Mouse (Mus musculus) retina, postnatal 7 days (tissue): ENCODE data around the gene Dab1.

Source experiments
- DNase-seq: peaks from one replicate; pipeline ENCODE4 v3.0.0-alpha.2; 2012; ENCODE audit warnings: low read depth, low spot score

The Dab1 gene

DNA sequence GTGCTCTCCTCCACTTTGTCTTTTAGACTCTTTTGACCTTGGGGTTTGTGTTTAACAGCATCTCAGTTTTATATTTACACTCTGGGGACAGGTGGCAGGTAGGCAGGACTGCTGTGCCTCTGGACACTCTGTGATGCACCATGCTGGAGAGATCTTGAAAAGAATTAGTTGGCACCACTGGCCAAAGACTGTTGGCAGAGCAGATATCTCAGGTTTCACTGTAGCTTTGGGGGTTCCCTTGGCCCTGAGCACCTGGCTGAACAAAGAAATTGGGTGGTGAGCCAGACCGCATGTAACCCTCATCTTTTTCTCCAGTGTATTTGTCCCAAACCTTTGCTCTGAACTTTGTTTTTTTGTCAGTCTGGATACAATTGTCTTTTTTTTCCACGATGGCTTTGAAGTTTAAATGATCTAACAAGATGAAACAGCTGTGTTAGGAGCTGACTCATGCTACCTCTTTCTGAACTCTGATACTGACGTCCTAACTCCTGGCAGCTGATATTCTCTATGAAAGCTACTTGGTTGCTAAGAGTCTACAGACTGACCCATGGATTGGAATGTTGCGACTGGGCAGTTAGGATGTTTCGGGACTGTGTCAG is 960.9 kb downstream of the Dab1 start:
- no peak for DNase-seq

DNA sequence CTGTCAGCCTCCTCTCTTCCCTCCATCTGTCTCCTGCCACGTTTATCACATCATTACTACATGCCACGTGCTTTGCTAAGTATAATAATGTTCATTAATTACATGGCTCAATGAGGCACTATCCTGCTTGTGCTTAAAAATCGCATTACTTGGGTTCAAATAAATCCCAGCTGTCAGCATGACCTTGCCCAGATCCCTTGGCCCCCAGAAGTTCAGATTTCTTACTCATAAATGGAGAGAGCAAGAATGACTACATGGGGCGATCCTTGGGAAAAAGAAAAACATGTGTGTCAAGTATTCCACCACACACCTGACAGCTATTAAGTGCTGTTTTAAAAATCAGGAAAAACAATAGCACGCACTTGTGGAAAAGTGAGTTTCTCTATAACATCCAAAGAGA is 963.6 kb downstream of the Dab1 start:
- no peak for DNase-seq

DNA sequence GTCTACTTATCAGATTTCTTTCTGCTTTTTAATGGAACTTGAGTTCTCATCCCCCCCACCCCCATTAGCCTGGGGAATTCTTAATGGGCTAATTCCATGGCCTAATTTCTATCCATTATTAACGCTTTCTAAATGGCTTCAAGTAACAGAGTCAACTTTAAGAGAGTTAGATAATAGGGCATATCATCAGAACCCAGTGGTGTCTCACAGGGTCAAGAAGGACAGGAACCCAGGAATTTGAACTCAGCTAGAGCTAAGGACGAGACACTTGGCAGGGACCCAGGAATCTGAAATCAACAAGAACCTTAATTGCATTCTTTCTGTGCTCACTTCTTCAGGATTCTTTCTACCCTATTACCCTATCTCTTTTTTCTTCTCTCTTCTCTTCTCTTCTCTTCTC is 968.7 kb downstream of the Dab1 start:
- DNase-seq, result no peak

DNA sequence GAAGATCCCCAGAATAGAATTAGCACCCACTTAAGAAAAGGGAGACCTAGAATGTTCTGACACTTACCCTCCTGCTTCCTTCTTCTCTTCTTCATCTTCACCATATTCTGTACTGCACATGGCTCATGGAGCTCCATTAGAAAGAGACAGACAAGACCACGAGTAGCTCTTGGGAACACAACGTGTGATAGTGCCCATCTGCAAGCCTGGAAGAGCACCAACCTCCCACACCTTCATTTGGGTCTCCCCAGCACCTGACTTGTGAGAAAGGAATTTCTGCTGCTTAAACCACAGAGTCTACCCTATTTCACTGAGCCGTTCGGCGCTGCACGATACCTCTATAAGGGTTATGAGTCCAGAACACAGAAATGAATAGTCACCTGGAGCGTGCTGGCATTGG is 977.8 kb downstream of the Dab1 start:
- no peak for DNase-seq

DNA sequence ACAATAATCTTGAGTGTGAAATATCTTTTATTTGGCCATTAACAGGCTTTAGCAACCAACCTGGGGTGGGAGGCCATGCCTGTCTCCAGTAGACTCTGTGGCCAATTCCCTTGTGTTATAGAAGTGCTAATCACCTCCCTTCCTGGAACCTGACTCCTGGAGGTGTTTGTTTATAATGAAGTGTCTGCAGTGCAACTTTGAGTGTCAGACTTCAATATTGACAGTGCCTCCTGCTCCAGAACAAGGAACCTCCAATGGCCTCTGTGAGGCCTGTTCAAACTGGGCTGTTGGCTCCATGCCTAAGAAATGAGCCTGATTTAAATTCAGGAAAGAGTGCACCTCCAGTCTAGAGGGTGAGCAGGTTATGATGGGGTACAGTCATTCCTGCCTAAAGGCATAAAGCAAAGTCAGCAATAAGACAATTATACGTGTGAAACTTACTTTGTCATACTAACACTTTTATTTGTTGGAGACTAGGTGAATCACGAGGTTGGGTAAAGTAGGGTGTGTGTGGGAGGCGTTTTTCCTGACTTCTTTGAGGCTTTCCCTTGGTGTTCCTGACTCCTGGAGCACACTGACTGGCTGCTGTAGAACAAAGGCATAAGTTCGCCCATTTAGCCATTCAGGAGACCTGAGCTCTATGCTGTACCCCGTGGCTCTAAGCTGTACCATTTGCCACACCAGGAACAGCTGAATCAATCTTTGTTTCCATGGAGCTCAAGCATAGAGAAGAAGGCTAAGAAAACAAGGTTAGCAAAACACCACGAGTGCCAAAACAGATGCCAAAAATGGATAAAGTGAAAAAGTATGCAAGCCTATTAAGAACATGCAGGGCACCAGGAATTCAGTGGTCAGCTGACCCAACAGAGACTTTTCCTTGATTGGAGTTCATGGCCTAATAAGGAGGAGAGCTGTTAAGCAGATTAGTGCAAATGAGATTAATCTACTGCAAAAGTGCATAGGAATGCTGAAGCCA is 978.6 kb downstream of the Dab1 start:
- DNase-seq, result peak; percentile 43

DNA sequence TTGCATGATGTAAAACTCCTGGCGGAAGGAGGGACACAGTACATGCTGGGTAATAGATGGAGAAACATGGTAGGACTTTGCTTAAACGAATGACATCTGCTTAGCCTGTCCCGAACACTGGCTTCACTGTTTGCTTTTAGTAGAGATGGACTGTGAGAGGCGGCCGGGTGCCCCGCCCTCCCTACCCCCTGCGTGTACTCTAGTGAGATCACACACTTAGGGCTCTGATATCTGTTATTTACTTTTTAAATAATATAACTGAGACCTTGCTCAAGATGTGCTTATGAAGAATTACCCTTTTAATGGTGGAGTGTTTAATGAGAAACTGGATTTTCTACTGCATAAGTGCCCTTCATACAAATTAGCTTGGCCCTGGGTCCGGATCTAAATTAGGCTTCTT is 983.6 kb downstream of the Dab1 start:
- DNase-seq, result no peak

DNA sequence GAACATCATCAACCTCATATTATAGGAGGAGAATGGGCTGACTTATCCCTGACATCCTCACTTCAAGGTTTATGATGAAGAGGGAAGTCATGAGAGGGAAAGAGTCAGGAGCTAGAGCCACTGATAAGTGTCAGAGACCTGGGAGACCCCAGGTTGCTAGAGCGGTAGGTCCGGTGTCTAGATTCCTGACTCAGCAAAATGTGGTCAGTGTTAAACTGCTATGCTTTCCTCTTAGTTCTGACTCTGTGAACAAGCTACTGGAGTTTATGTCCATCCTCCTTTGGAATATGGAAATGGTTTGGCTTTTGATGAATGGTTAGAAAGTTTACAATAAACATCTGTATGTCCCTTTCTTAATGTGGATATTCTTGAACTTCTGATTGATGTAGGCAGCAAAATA is 985.1 kb downstream of the Dab1 start:
- DNase-seq, result no peak

DNA sequence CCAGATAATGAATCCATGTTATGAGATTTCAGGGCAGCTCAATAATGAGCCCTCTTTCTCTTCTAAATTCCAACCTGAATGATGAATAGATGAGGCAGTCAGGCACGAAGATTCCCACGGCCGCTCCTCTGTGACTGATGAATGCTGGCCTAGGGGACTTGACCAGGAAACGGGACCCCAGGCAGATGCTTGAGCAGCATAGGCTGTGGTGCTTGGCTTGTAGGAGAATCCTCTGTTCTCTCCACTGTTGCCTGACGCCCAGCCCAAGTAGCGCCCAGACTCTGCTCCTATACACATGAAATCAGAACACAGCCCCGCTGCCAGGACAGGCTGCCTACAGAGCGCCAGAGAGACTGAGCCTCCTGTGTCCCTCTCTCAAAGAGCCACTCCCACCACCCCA is 987.7 kb downstream of the Dab1 start:
- no peak for DNase-seq

DNA sequence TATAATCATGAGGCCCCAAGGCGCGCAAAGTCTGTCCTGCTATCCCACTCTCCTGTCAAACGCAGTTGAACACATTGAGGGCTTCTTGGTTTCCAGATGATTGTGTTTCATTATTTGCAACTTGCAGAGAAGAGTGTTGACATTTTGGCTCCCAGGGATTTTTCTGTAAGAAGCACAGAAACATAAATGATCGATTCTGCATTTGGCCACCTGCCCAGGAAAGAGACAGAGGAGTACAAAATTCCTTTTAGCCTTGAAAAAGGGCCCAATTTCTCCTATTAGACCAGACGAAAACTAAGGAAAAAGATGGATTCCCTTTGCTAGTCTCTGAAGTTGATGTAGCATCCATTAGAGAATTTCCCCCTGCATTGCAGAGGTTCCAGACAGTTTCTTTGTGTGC is 988.5 kb downstream of the Dab1 start:
- no peak for DNase-seq

DNA sequence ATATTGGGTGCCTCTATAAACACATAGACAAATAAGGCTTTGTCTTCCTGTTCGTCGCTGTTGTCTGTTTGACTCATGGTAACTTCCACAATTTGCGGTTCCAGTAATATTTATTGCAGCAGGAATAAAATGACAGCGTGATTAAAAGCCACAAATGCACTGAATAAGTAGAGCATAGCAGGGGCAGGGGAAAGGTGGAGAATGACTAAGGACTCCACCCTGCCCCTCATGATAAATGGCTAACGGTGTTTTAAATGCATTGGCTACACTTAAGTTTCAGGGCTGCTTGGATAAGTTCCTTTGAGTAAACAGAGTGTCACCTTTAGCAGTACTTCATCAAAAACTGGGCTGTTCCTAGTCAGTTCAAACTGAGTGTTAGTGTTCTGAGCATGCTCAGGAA is 1000.3 kb downstream of the Dab1 start:
- DNase-seq, result no peak

DNA sequence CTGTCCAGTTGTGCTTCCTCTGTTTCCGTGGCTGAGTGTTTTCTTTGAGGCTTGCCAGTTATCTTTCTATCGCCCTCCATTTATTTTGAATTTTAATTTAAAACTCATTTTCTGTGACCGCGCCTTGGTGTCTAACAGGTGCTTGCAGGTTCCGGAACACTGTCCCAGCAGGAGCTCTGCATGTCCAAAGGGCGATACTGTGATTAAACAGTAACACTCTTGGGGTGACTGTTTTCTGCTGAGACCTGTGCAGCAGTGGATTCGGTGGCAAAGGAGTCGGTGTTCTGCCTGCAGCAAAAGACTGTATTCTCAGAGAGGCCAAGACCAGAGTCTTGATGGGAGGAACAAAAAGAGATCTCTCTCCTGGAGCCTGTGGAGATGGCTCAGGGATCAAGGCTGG is 1006.2 kb downstream of the Dab1 start:
- DNase-seq, result no peak

DNA sequence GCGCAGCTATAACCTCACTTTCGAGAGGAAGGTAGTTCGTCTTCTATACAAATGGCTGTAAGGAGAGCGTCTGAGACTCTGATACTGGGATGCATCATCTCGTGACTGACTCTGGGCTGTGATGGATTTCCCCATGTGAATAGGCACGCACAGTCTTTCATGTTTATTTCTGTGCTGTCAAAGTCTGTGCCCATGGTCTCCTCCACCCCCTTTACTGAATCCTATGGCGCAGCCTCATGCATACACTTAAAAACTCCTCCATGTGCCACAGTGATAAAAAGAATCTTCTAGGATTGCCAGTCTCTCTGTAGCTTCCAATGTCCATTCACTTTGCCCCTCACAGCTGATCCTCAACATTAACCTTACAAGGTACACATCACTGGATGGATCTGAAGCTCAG is 1009.5 kb downstream of the Dab1 start:
- no peak for DNase-seq

DNA sequence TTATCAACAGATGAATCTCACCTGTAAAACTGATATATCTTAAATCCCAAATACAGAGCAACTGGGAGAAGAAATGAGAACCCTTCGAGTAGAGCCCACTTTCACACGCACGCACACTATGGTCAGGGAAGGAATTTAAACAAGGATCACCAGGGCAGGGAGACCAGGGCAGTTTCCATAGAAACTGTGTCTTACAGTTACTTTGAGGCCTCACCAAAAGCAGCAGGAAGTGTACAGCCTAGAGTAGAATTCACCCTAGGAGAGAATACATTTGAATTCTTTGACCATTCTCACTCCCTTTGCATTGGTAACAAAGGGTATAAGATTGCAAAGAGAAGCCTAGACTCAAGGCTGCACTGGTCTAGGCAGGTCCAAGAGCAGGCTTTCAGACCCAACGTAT is 1017.9 kb downstream of the Dab1 start:
- DNase-seq, result no peak

DNA sequence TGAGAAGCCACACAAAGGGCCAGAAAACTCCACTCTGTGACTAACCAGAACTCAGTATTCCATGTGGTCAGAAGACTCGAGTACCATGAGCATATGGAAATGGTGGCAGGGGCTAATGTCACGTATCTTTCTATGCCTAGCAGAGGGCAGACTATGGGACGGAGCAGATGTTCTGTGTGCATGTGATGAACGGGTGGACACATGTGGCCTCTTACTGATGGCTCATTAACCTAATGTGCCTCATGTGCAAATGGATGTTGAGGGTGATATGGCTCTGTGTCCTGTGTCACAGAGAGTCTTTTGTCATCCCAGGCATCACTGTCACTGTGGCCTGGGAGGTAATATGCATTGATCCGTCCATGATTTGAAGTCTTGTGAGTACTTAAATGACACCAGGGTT is 1021.5 kb downstream of the Dab1 start:
- DNase-seq, result no peak

DNA sequence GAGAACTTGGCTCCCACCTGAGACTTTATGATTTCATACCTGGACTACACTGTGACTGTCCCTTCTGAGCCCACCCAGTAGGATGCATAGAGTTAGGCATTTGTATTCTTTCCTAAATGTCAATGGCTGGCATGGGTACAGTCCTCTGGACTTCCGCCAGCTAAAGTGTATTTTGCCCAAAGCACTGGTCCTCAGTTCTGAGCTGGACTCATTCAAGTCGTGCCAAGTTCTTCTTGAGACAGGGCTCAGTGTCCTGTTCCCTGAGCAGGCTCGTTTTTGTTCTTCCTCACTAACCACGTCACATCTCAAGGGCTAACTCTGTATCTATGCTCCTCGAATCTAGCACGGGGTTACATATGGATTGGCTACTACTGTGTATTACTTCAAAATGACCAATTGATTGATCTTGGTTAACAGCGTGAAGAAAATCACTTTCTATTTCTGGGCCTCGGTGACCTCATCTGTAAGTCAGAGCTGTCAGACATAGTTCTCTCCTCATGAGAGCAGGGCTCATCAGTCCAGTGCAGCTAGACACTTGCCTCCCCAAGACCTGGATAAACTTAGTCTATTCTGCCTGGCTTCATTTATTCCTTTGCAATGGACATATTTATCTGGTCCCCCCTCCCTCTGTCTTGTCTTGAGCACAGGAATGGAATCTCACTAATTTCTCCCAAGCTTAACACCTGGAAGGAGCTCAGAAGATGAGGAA is 1023.8 kb downstream of the Dab1 start:
- no peak for DNase-seq

DNA sequence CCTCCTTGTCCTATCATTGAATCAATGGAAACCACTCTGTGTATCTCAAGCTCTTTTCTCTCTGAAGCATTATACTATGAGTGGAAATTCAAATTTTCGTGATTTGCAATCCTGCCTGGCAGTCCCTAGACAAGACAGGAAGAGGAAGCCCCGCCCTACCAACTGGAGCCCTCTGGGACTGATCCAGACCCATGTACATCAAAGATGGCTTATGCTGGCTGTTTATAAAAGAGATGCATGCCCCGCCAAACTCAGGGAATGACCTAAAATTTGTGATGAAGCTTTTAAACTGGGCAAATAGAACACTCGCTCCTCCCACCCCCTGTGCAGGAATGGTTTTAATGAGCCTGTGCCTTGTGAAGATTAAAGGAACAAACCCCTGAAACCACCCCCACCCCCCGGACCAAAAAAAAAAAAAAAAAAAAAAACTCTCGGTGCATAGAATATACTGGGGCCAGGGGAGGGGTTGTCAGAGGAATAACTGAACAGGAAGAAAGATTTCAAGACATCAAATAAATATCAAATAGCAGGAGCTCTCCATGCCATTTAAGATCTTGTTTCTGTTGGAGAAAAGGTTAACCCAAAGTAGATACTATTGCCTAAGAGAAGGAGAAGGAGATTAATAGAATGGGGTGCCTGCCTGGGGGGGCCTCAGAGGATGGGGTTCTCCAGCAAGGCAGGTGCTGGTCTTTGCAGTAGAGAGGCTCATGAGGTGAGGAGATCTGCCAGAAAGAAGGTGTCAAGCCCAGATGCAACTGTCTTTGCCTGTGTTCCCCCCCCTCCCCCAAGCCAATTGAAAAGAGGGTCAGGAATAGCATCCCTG is 1024.6 kb downstream of the Dab1 start:
- no peak for DNase-seq

DNA sequence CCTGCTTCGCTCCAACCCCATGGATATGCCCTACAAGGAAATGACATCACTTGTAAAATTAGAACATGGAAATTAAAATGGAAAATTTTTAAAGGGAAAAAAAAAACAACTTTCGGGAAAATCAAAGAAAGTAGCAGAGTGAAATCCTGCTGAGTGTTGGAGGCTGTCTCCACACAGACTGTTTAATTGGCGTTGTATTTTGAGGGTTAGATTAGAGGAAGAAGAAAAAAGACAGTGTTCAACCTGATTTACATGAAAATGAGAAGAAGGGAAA is 1025.1 kb downstream of the Dab1 start:
- no peak for DNase-seq

DNA sequence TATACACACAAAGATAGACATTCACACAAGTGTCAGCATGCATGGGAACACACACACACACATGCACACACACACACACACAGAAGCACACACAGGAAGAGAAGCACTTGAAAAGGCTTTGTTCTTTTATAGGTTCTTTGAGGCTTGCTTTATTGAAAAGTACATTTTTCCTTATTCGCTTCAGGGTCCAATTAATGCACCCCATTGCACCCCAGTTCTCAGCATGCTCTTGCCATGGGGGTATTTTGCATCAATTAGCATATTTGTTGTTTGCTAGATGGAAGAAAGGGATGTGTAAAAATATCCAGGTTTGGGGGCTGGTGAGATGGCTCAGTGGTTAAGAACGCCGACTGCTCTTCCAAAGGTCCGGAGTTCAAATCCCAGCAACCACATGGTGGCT is 1025.7 kb downstream of the Dab1 start:
- no peak for DNase-seq

DNA sequence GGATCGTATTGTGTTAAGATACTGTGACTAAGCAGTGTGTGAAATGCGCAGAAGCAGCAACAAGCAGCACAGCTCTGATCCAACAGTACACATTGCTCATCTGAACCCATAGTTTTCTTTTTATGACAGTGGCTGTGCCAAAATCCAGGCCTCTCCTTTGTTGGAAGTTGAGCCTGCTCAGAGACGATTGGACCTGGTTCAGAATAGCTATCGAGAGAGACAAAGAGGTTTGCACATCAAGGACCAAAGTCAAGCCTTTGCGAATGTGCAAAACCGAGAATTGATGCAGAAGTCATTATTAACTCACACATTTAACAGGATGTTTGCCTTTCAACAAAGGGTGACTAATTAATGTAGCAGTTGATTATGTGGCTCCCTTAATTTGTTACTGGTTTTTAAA is 1032.6 kb downstream of the Dab1 start:
- no peak for DNase-seq

DNA sequence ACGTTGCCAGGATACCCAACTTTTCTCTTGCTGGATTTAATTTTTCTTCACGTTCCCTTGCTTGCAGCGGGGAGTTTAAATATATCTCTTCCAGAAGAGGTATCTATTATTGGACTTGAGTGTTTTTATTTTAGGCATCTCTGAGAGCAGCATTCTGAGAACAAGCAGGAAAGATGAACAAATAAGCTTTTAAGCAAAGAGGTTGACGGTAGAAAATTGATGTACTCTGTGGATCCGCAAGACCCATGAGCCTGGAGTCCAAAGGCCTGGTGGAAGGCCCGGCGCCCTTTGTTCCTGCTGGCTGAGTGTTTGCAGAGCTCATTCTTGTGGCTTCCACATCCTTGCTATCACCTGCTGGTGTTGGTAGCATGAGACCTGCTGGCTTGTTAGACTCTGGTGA is 1037.6 kb downstream of the Dab1 start:
- DNase-seq, result no peak

DNA sequence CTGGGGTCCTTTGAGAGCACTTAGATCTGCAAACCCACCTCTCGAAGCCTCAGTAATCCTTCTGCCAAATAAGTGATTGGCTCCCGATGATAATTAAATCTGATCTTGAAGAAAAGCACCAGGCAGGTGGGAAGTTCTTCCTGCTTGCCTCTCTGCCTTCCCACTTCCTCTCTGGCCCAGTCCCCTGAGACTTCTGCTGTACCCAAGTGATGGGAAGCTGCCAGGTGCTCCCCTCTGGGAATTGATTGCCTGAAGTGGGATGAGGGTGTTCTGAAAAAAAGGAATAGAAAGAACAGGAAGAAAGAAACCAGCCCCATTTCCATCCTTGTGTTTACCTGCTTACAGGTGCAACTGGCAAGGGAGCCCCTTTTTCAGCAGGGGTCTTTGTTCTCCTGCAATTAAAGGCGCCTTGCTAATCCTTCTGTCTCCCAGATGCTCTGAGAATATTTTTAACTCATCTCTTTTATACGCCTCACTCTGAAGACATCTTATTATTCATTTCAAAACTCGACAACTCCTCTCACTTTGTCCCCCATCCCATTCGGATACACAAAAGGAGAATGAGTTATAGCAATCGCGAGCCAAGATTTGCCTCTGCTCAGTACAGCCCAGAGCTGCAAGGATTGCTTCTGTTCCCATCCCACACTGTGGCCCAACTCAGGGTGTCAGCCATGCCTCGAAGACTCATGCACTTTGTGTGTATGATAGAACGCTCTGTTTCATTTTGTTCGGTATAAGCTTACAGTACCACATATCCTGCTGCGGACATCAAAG is 1043.9 kb downstream of the Dab1 start:
- no peak for DNase-seq
